Mouse (Mus musculus) small intestine, adult 2 months (tissue): ENCODE measurements around the gene Cd38.

ENCODE experiments used
- CTCF ChIP-seq: fragments of 200-500 bp; IDR thresholded peaks from 2 replicates; pipeline ENCODE4 v1.5.1; 2012; ENCODE audit warnings: low read depth, mild to moderate bottlenecking, control low read depth, inconsistent platforms, low read length, moderate library complexity, mixed read lengths; ENCODE audit not compliant: insufficient replicate concordance, insufficient read length; ENCODE audit errors: extremely low read depth
- POLR2A ChIP-seq: fragments of 200-500 bp; IDR thresholded peaks from 2 replicates; pipeline ENCODE4 v1.6.1; 2012; ENCODE audit warnings: low read depth, mild to moderate bottlenecking, control low read depth, inconsistent platforms, low read length, moderate library complexity

DNA sequence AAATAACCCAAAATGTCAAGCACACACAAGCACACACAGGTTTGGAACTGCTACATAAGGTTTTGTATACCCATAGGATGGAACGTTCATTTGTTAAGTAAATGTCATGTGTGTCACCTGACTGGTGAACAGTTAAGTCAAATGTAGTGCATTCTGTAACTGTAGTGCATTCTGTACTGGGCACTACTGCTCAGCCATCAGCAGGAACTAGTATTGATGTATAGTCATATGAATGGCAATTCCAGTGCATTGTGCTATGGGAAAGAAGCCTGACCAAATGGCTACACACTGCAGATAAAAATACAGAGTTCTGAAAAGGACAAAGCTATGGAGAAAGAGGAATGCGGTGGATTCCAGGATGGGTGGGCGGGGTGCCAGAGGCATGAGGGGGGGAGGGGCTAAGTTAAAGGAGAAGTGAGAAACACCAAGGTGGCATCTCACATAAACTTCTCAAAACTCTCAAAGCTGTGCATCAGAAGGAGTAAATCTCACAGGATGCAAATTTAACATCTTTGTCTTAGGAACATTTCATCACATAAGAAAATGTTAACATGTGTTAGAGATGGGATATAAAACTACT, 25.7 kb upstream of the Cd38 start:
- no peak for TF ChIP-seq POLR2A
- TF ChIP-seq CTCF: no peak
